Mouse (Mus musculus) layer of hippocampus, adult 9-10 months (tissue): ENCODE results near the gene Slc22a2.
"Not testable (repeated sequence)": the region's sequence is repeated elsewhere in the genome, so short reads cannot be mapped to it uniquely, and the experiment has no call there.

Experiments
- DNase-seq: peaks from one replicate; pipeline ENCODE4 v3.0.0; 2022; ENCODE audit warnings: low spot score

Slc22a2 gene

GRCm38 (mm10) chr17:12583991-12584390 is at the start of gene Slc22a2:
TSS of gene Slc22a2 (plus strand) at chr17:12584132.
- no peak for DNase-seq

- DNase-seq, result peak; percentile 33
Measured at GRCm38 (mm10) chr17:12534353-12535145, 49.4 kb upstream of the Slc22a2 start.

GRCm38 (mm10) chr17:12562215-12562614 is 21.7 kb upstream of the Slc22a2 start:
- no peak for DNase-seq

GRCm38 (mm10) chr17:12564481-12565000 is 19.4 kb upstream of the Slc22a2 start:
- not testable (repeated sequence) for DNase-seq

GRCm38 (mm10) chr17:12565443-12565842 is 18.5 kb upstream of the Slc22a2 start:
- no peak for DNase-seq

- DNase-seq, result no peak
Measured at GRCm38 (mm10) chr17:12571316-12571715, 12.6 kb upstream of the Slc22a2 start.

- no peak for DNase-seq
Measured at GRCm38 (mm10) chr17:12571924-12572463, 11.9 kb upstream of the Slc22a2 start.

GRCm38 (mm10) chr17:12575391-12575790 is 8.5 kb upstream of the Slc22a2 start:
- no peak for DNase-seq

- DNase-seq, result no peak
Measured at GRCm38 (mm10) chr17:12577096-12577495, 6.8 kb upstream of the Slc22a2 start.

- DNase-seq, result no peak
Measured at GRCm38 (mm10) chr17:12585366-12585765, 1.4 kb downstream of the Slc22a2 start.

GRCm38 (mm10) chr17:12586966-12587365 is 3.0 kb downstream of the Slc22a2 start:
- no peak for DNase-seq

GRCm38 (mm10) chr17:12588801-12589247 is 4.9 kb downstream of the Slc22a2 start:
- DNase-seq, result no peak

GRCm38 (mm10) chr17:12590911-12591625 is 7.1 kb downstream of the Slc22a2 start:
- no peak for DNase-seq

- DNase-seq, result no peak
Measured at GRCm38 (mm10) chr17:12595846-12596515, 12.0 kb downstream of the Slc22a2 start.

- DNase-seq, result no peak
Measured at GRCm38 (mm10) chr17:12606634-12607033, 22.7 kb downstream of the Slc22a2 start.

GRCm38 (mm10) chr17:12607202-12607601 is 23.3 kb downstream of the Slc22a2 start:
- no peak for DNase-seq

GRCm38 (mm10) chr17:12614511-12615385 is 30.8 kb downstream of the Slc22a2 start:
- DNase-seq, result no peak

- no peak for DNase-seq
Measured at GRCm38 (mm10) chr17:12615429-12615828, 31.5 kb downstream of the Slc22a2 start.

- no peak for DNase-seq
Measured at GRCm38 (mm10) chr17:12619641-12620040, 35.7 kb downstream of the Slc22a2 start.

- no peak for DNase-seq
Measured at GRCm38 (mm10) chr17:12627983-12628382, 44.1 kb downstream of the Slc22a2 start.
